Mouse (Mus musculus) CH12.LX (cell line): ENCODE measurements around the gene Ttc7b. TPM values are rescaled to one million over a fixed set of nuclear protein-coding genes. Genes with fewer than 3 reads are reported as not detected.

ENCODE experiments used
- DNase-seq: peaks from one replicate; pipeline ENCODE4 v3.0.0-alpha.2; 2013; ENCODE audit errors: extremely low read depth
- H3K27ac ChIP-seq: 2 replicates; pipeline ENCODE4 v1.5.1; 2012; ENCODE audit warnings: low read depth, mild to moderate bottlenecking, control low read depth, moderate library complexity; ENCODE audit not compliant: insufficient read depth
- H3K27me3 ChIP-seq: replicated peaks from 2 replicates; pipeline ENCODE3; 2012; ENCODE audit warnings: inconsistent platforms
- H3K36me3 ChIP-seq, 2 experiments: replicated peaks in 1 of 2; 2 replicates each; pipeline versions ENCODE3 to v1.6.1; 2012; ENCODE audit warnings: inconsistent platforms in 1 of 2, low read length in 1 of 2, mild to moderate bottlenecking in 1 of 2, mixed read lengths in 1 of 2, moderate library complexity in 1 of 2; ENCODE audit not compliant: control insufficient read depth in 1 of 2, insufficient read depth in 1 of 2
- H3K4me1 ChIP-seq, 2 experiments: 2 replicates each; pipeline ENCODE4 v1.6.1; 2012; ENCODE audit warnings: inconsistent platforms in 1 of 2, moderate library complexity in 1 of 2; ENCODE audit not compliant: insufficient read depth in 2 of 2, control insufficient read depth in 1 of 2
- H3K4me2 ChIP-seq: 2 replicates; pipeline ENCODE4 v1.6.1; 2012; ENCODE audit warnings: low read depth, mild to moderate bottlenecking, control low read depth; ENCODE audit not compliant: poor library complexity, insufficient read depth, severe bottlenecking
- H3K4me3 ChIP-seq, 3 experiments: fragments of 150-350 bp in 1 of 3; sonication (generic) in 1 of 3; replicated peaks in 1 of 3; 2 replicates each; pipeline versions ENCODE3 to v1.5.1; 2011 to 2012; ENCODE audit warnings: low read depth in 2 of 3, low read length in 2 of 3, mild to moderate bottlenecking in 2 of 3, moderate library complexity in 2 of 3, control low read depth in 1 of 3, improper control_type of control experiment in 1 of 3, inconsistent platforms in 1 of 3, mixed read lengths in 1 of 3; ENCODE audit not compliant: poor library complexity in 1 of 3
- H3K79me2 ChIP-seq: replicated peaks from 2 replicates; pipeline ENCODE4 v1.6.1; 2012; ENCODE audit warnings: mild to moderate bottlenecking, moderate library complexity; ENCODE audit not compliant: control insufficient read depth, poor library complexity, insufficient read depth, severe bottlenecking; ENCODE audit errors: extremely low read depth
- H3K9ac ChIP-seq: 2 replicates; pipeline ENCODE4 v1.6.1; 2012; ENCODE audit warnings: low read depth, mild to moderate bottlenecking, control low read depth, moderate library complexity; ENCODE audit not compliant: insufficient read depth
- H3K9me3 ChIP-seq: replicated peaks from 2 replicates; pipeline ENCODE3; 2012; ENCODE audit warnings: low read length, inconsistent platforms, mixed read lengths
- BHLHE40 ChIP-seq: IDR thresholded peaks from 2 replicates; pipeline ENCODE4 v1.6.1; 2011; ENCODE audit warnings: mild to moderate bottlenecking, low read depth, low read length, improper control_type of control experiment
- CHD1 ChIP-seq: IDR thresholded peaks from 2 replicates; pipeline ENCODE4 v1.6.1; 2012; ENCODE audit warnings: low read depth, low read length, improper control_type of control experiment, inconsistent platforms
- CTCF ChIP-seq, 2 experiments: IDR thresholded peaks in 1 of 2; conservative IDR thresholded peaks in 1 of 2; 2 replicates each; pipeline ENCODE4 v1.5.1; 2011 to 2012; ENCODE audit warnings: low read depth in 2 of 2, low read length in 2 of 2, improper control_type of control experiment in 1 of 2, inconsistent platforms in 1 of 2, mild to moderate bottlenecking in 1 of 2, moderate library complexity in 1 of 2
- E2F4 ChIP-seq: IDR thresholded peaks from 2 replicates; pipeline ENCODE4 v1.6.1; 2011; ENCODE audit warnings: low read depth, low read length, improper control_type of control experiment; ENCODE audit not compliant: insufficient replicate concordance
- ELF1 ChIP-seq: IDR thresholded peaks from 2 replicates; pipeline ENCODE4 v1.6.1; 2014; ENCODE audit warnings: low read depth, mild to moderate bottlenecking, inconsistent platforms, low read length, improper control_type of control experiment
- ETS1 ChIP-seq: conservative IDR thresholded peaks from 2 replicates; pipeline ENCODE4 v1.6.1; 2012; ENCODE audit warnings: low read depth, mild to moderate bottlenecking, inconsistent platforms, low read length, improper control_type of control experiment, moderate library complexity
- HCFC1 ChIP-seq: IDR thresholded peaks from 2 replicates; pipeline ENCODE4 v1.6.1; 2012; ENCODE audit warnings: low read depth, mild to moderate bottlenecking, inconsistent platforms, low read length, improper control_type of control experiment
- JUN ChIP-seq: IDR thresholded peaks from 2 replicates; pipeline ENCODE4 v1.6.1; 2011; ENCODE audit warnings: low read depth, mild to moderate bottlenecking, low read length, improper control_type of control experiment, moderate library complexity; ENCODE audit not compliant: insufficient read depth
- KAT2A ChIP-seq: IDR thresholded peaks from 2 replicates; pipeline ENCODE4 v1.6.1; 2012; ENCODE audit warnings: low read length, improper control_type of control experiment, inconsistent platforms; ENCODE audit not compliant: insufficient replicate concordance
- MAFK ChIP-seq: IDR thresholded peaks from 2 replicates; pipeline ENCODE4 v1.6.1; 2011; ENCODE audit warnings: low read length, improper control_type of control experiment; ENCODE audit not compliant: insufficient replicate concordance
- MEF2A ChIP-seq: IDR thresholded peaks from 2 replicates; pipeline ENCODE4 v1.6.1; 2014; ENCODE audit warnings: low read depth, mild to moderate bottlenecking, inconsistent platforms, low read length, improper control_type of control experiment, borderline replicate concordance
- MXI1 ChIP-seq: IDR thresholded peaks from 2 replicates; pipeline ENCODE4 v1.6.1; 2011; ENCODE audit warnings: mild to moderate bottlenecking, low read depth, low read length, improper control_type of control experiment
- MYC ChIP-seq: IDR thresholded peaks from 2 replicates; pipeline ENCODE4 v1.6.1; 2011; ENCODE audit warnings: low read depth, mild to moderate bottlenecking, improper control_type of control experiment, low read length
- POLR2A ChIP-seq: IDR thresholded peaks from 2 replicates; pipeline ENCODE4 v1.6.1; 2011; ENCODE audit warnings: low read depth, mild to moderate bottlenecking, improper control_type of control experiment, low read length
- RCOR1 ChIP-seq: conservative IDR thresholded peaks from 2 replicates; pipeline ENCODE4 v1.6.1; 2012; ENCODE audit warnings: low read depth, mild to moderate bottlenecking, inconsistent platforms, low read length, improper control_type of control experiment
- TBP ChIP-seq: conservative IDR thresholded peaks from 2 replicates; pipeline ENCODE4 v1.6.1; 2011; ENCODE audit warnings: low read depth, low read length, improper control_type of control experiment
- TCF12 ChIP-seq: IDR thresholded peaks from 2 replicates; pipeline ENCODE4 v1.6.1; 2014; ENCODE audit warnings: low read depth, mild to moderate bottlenecking, inconsistent platforms, low read length, improper control_type of control experiment
- UBTF ChIP-seq: IDR thresholded peaks from 2 replicates; pipeline ENCODE4 v1.6.1; 2012; ENCODE audit warnings: low read depth, mild to moderate bottlenecking, inconsistent platforms, low read length, improper control_type of control experiment, moderate library complexity
- ZC3H11A ChIP-seq: IDR thresholded peaks from 2 replicates; pipeline ENCODE4 v1.6.1; 2012; ENCODE audit warnings: low read depth, mild to moderate bottlenecking, inconsistent platforms, low read length, improper control_type of control experiment
- dilution Hi-C: fragments of 300-500 bp; cut with MboI; formaldehyde crosslinking; loops from 2 replicates; pipeline ENCODE4 v1.14.3; 2020; ENCODE audit warnings: low sequenced_read_pairs; ENCODE audit not compliant: extremely low pct_unique_long_range_greater_than_20kb, extremely low pct_ligation_motif_present
- in situ Hi-C: fragments of 300-500 bp; cut with MboI; formaldehyde crosslinking; loops from 3 replicates; pipeline ENCODE4 v1.14.3; 2019; ENCODE audit warnings: low sequenced_read_pairs, low pct_ligation_motif_present, low pct_unique_long_range_greater_than_20kb, mixed read lengths
- polyA plus RNA-seq: library from polyadenylated mRNA; unstranded; fragments of >175 nt; gene quantifications from 2 replicates; pipeline ENCODE4 v1.2.1, GENCODE M21; 2012; ENCODE audit warnings: low read depth; ENCODE audit not compliant: insufficient read length
- total RNA-seq, 2 experiments: library from RNA; depleted of rRNA; stranded (reverse); fragments of 300-350 nt in 1 of 2; fragments of >200 nt in 1 of 2; gene quantifications; 2 replicates each; pipeline ENCODE4 v1.2.3; 2012 to 2014

Gene Ttc7b
- total and polyA plus RNA-seq, 3 experiments = 7.8 to 18.3 (median 12.7) TPM

GRCm38 (mm10) chr12:100456257-100456975 lies 64.2 kb downstream of the Ttc7b start:
- no peaks in the 10 kb centered on the region for H3K27me3 ChIP-seq
- no peak overlapping the region for H3K4me3 ChIP-seq
- in situ Hi-C loops = no loop called here
- H3K4me2 ChIP-seq = no peak overlapping the region
- DNase-seq = no peak
- no peak overlapping the region for H3K9ac ChIP-seq
- H3K79me2 ChIP-seq = no peaks in the 10 kb centered on the region
- H3K4me1 ChIP-seq = peaks cover 3 to 7% of the 10 kb centered on the region in 2 experiments; a peak in 3 of 4 replicates
- peaks cover 0 to 26% of the 10 kb centered on the region in 2 experiments for H3K36me3 ChIP-seq
- H3K9me3 ChIP-seq = no peaks in the 10 kb centered on the region
- no peak for TF ChIP-seq ETS1
- TF ChIP-seq CHD1 = no peak
- no peak for TF ChIP-seq MXI1
- no peak for TF ChIP-seq RCOR1
- TF ChIP-seq ZC3H11A = no peak
- no peak for TF ChIP-seq HCFC1
- no peak for TF ChIP-seq TBP
- TF ChIP-seq UBTF = no peak
- no peak for TF ChIP-seq E2F4
- no peak for TF ChIP-seq POLR2A
- TF ChIP-seq ELF1 = no peak
- no peak for TF ChIP-seq TCF12
- TF ChIP-seq MAFK = no peak
- no peak for TF ChIP-seq KAT2A
- TF ChIP-seq MYC = no peak
- H3K27ac ChIP-seq = no peak overlapping the region
- dilution Hi-C loops = no loop called here

DNA sequence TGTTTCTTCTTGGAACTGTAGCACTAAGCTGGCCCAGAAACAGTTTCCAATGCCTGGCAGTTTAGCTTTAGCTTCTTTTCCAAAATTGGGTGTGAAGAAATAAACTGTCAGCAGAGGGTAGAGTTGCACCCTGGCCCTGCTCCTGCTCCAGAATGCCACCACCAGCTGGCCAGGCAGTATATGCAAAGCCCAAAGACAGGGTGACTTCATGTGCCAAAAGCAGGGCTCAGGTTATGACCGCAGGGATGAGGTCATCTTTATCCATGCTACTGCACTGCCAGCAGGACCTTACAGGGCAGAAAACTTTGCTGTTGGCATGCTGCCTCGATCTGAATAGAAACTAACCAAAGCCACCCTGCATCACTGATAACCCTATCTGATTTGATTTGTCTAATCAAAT lies 65.2 kb downstream of the Ttc7b start:
- Histone ChIP-seq H3K27me3 (no peaks in the 10 kb centered on the region), H3K9me3 (no peaks in the 10 kb centered on the region), H3K79me2 (no peaks in the 10 kb centered on the region), H3K9ac (no peak overlapping the region), H3K4me3 (no peak overlapping the region), H3K27ac (no peak overlapping the region), H3K4me2 (no peak overlapping the region; the same call in 1 of the 2 replicates), H3K4me1 (peaks cover 3 to 7% of the 10 kb centered on the region in 2 experiments; a peak in 3 of 4 replicates), H3K36me3 (peaks cover 0 to 29% of the 10 kb centered on the region in 2 experiments)
- dilution Hi-C loops = no loop called here
- in situ Hi-C loops = no loop called here
- DNase-seq = no peak
- no peak for TF ChIP-seq ELF1
- TF ChIP-seq MEF2A = peak; percentile 71; the same call in 1 of the 2 replicates
- TF ChIP-seq MXI1 = no peak
- TF ChIP-seq ETS1 = peak; percentile 45
- no peak for TF ChIP-seq BHLHE40
- TF ChIP-seq JUN = peak; percentile 60; the same call in 1 of the 2 replicates
- peak in 1 of 2 experiments; percentile 29; a peak in 2 of 4 replicates for TF ChIP-seq CTCF (conservative IDR thresholded peaks at IDR 0.05 in 1 of 2, IDR thresholded peaks at IDR 0.05 in 1 of 2; ENCODE audit: low read depth in 2 of 2, low read length in 2 of 2)
